ENCODE assay signal across 16 mouse cellular contexts in the genomic region with DNA sequence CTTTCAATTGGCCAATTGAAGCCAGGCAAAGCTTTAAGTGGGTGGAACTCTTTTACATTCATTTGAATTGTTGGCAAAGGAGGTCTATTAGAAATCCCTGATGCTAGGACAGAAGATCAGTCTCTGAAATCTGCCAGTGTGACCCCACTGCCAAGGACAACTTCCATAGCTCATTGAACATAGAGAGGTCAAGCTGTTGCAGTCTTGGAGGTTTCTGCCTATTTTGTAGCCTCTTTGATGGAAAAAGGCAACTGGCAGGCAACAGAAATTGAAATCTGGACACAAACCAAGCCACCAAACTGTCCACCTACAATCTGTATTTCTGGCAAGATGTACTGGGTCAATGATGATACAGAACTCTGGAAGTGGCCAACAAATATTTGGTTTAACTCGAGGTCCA.
"Had no signal": no experiment of that assay in that cellular context is flagged by ENCODE, and none has a peak within 500 bp of the region (broad histone marks: within the 10 kb centered on the region; RNA-seq: fewer than 3 reads in every experiment).

No protein-coding gene starts in this region.

- H3K27me3 ChIP-seq: lung, embryonic 15.5 days; megakaryocyte, embryonic 14.5 days; midbrain, embryonic 13.5 days; midbrain, embryonic 15.5 days; neural tube, embryonic 12.5 days; stomach, embryonic 15.5 days had no signal

- H3K4me2 ChIP-seq: lung, embryonic 15.5 days; midbrain, embryonic 11.5 days; midbrain, embryonic 13.5 days; midbrain, embryonic 15.5 days; neural tube, embryonic 12.5 days; stomach, embryonic 15.5 days had no signal

- H3K9me3 ChIP-seq: lung, embryonic 15.5 days; midbrain, embryonic 13.5 days; midbrain, embryonic 15.5 days; neural tube, embryonic 12.5 days; stomach, embryonic 15.5 days had no signal

- H3K36me3 ChIP-seq: lung, embryonic 15.5 days; midbrain, embryonic 13.5 days; midbrain, embryonic 15.5 days; neural tube, embryonic 12.5 days; stomach, embryonic 15.5 days had no signal

- H3K9ac ChIP-seq: lung, embryonic 15.5 days; midbrain, embryonic 13.5 days; midbrain, embryonic 15.5 days; neural tube, embryonic 12.5 days; stomach, embryonic 15.5 days had no signal

- DNase-seq: lung, postnatal 14 days; lung, postnatal 36 days; right cerebral cortex, postnatal 14 days; thymus, adult 2 months; thymus, postnatal 25 days; thymus, postnatal 4 days had no signal

- H3K4me3 ChIP-seq: lung, embryonic 15.5 days; megakaryocyte, embryonic 14.5 days; midbrain, embryonic 13.5 days; midbrain, embryonic 15.5 days; neural tube, embryonic 12.5 days; stomach, embryonic 15.5 days had no signal

- H3K27ac ChIP-seq: lung, embryonic 15.5 days; macrophage; midbrain, embryonic 13.5 days; midbrain, embryonic 15.5 days; neural tube, embryonic 12.5 days; stomach, embryonic 15.5 days; stomach, postnatal 0 days had no signal

- ATAC-seq: lung, postnatal 0 days; midbrain, embryonic 13.5 days; midbrain, embryonic 15.5 days had no signal

- H3K4me1 ChIP-seq: lung, embryonic 15.5 days; megakaryocyte, embryonic 14.5 days; midbrain, embryonic 13.5 days; midbrain, embryonic 15.5 days; neural tube, embryonic 12.5 days; stomach, embryonic 15.5 days had no signal
